Mouse (Mus musculus) gastrocnemius, adult 18-20 months (tissue): Measurements from ENCODE around the gene Muc1. TPM values are rescaled to one million over a fixed set of nuclear protein-coding genes. Genes with fewer than 3 reads are reported as not detected.
"Not testable (repeated sequence)": the region's sequence is repeated elsewhere in the genome, so short reads cannot be mapped to it uniquely, and the experiment has no call there.

ENCODE experiments used
- DNase-seq: peaks from one replicate; pipeline ENCODE4 v3.0.0; 2021; ENCODE audit warnings: low spot score
- total RNA-seq, 2 experiments: library from RNA; stranded (reverse); gene quantifications; 2 replicates each; pipeline ENCODE4 v1.2.3; 2021

The Muc1 gene
- total RNA-seq, 2 experiments from 2014 or later = 0.18 to 0.40 TPM

GRCm38 (mm10) chr3:89209731-89210130 lies 19.1 kb upstream of the Muc1 start:
- DNase-seq = no peak

DNA sequence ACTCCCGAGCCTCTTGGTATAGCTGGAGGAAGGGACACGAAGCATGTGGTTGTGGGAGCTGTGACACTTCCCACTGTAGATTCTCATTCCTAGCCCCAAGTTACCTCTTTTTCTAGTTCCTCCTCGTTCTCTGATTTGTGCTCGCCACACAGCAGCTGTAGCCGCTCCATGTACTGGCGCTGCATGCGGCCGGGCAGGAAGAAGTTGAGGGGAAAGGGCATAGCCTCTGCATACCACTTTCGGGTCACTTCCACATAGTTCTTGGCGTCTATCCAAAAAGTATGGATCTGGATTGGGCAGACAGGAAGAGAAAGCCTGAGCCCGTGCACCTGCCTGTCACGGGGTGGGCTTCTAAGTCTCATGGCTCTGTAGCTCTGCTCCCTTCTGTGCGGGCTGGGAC lies 18.7 kb upstream of the Muc1 start:
- DNase-seq = no peak

DNA sequence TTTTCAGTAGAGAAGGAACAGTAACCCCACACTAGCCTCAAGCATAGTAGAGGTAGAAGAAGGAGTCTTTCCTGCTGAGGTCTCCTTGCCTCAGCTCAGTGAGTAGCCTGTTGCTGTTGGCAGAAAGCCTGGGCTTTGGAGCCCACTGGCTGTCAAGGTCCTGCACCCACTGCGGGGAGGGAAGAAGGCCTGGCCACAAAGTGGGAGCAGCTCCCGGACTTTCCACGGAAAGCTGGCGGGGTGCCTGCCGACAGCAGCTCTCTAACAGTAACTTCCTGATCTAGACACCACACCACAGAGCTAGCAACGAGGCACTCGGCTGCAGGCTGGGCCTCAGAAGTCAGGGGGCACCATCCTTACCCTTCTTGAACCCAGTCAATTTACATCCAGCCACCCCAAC lies 18.1 kb upstream of the Muc1 start:
- no peak for DNase-seq

GRCm38 (mm10) chr3:89213803-89214530 lies 14.9 kb upstream of the Muc1 start:
- peak; percentile 95 for DNase-seq

DNA sequence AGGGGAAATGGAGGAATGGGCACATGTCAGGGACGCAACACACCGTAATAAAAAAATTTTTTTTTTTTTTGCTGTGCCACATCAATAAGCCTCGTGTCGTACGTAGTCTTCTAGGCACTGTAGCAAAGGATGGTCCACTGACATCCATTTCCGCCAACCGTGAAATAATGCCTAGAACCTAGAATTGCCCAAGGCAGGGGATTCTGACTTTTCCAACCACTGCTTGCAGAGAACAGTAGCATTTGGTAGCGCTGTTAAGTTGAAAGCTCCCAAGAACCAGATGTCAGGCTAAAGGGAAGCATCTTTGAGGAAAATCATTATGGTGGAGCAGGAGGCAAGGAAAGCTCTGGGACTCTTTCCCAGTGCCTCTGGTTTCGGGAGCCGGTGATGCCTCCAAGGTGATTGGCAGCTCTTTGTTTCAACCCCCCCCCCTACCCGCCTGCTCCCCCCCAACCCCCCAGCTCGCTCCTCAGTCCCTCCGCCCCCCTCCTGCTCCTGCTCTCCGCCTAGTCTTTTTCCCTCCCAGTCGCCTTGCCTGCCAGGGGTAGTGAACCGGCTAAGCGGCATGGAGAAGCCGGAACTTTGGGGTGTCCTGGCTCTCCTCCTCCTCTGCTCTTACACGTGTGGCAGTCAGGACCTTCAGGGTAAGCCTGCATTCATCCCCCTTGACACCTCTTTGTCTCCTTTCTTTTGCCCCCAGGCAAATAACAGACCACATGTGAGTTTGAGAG lies 14.0 kb upstream of the Muc1 start, which contains the start of gene Thbs3:
Gene Thbs3 (plus strand): TSS at position 500 of the 731 bp plus-strand sequence.
- DNase-seq = no peak

DNA sequence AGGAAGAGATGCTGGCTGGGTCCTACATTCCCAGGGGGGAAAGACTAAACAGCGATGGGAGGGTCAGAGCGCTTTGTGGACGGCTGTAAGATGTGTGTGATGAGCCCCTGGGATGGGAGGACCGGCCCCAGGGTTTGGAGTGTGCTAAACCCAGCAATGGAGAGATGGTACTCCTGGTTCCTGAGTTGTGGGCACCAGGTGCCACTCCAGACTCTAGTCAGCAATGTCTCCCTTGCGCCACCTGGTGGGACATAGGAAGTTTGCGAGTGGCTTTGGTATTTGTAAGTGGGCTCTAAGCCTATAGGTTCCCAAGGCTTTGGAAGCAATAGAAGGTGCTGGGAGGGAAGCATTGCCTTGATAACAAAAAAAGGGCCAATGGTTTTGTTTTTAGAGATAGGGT lies 13.0 kb upstream of the Muc1 start:
- peak; percentile 84 for DNase-seq

DNA sequence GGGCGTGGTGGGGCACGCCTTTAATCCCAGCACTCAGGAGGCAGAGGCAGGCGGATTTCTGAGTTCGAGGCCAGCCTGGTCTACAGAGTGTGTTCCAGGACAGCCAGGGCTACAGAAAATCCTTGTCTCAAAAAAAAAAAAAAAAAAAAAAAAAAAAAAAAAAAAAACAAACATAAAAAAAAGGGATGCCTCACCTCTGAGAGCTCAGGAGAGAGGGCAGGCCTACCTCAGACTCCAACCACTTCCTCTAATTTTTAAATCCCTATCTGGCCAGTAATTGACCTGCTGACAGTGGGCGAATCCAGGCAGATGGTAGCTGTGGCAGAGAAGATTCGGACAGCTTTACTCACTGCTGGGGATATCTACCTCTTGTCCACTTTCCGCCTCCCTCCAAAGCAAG lies 12.4 kb upstream of the Muc1 start:
- not testable (repeated sequence) for DNase-seq

GRCm38 (mm10) chr3:89218271-89218670 lies 10.6 kb upstream of the Muc1 start:
- DNase-seq = no peak

DNA sequence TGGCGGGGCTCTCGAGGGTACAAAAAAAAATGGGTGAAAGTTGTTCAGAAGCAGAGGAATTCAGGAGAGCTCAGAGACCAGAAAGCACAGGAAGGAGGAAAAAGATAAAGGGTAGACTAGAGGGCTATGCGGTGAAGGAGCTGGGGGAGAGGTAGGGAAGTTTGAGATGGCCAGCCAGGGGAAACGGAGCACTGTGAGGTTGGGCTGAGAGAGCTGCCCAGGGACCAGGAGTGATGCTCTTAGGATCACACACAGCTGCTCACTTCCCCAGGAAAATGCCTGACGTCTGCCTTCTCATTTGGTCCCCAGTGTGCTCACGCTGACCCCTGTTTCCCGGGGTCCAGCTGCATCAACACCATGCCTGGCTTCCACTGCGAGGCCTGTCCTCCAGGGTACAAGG lies 9.3 kb upstream of the Muc1 start:
- DNase-seq = no peak

DNA sequence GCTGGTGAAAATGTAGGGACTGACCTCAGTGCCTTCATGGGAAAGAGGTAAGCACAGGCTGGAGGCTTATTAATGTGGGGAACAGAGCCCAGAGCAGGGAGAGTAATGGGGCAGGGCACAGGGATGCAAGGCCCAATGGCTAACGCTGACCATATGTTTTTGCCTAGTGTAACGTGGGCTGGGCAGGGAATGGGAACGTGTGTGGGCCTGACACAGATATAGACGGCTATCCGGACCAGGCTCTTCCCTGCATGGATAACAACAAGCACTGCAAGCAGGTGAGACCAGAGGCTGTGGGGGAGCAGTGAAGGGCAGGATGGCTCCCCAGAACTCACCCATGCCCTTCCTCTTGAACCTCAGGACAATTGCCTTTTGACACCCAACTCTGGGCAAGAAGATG lies 7.7 kb upstream of the Muc1 start:
- no peak for DNase-seq

DNA sequence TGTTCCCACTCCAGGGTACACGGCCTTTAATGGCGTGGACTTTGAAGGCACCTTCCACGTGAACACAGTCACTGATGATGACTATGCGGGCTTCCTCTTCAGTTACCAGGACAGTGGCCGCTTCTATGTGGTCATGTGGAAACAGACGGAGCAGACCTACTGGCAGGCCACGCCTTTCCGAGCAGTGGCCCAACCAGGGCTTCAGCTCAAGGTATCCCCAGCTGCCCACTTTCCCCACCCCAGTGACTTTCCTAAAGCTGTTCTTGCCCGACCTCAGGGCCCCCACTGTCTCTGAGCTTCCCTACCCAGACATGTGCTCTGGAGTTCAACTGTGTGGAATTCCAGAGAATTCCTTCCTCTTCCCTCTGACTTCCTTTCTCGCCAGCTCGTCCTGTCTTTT lies 4.1 kb upstream of the Muc1 start:
- no peak for DNase-seq

DNA sequence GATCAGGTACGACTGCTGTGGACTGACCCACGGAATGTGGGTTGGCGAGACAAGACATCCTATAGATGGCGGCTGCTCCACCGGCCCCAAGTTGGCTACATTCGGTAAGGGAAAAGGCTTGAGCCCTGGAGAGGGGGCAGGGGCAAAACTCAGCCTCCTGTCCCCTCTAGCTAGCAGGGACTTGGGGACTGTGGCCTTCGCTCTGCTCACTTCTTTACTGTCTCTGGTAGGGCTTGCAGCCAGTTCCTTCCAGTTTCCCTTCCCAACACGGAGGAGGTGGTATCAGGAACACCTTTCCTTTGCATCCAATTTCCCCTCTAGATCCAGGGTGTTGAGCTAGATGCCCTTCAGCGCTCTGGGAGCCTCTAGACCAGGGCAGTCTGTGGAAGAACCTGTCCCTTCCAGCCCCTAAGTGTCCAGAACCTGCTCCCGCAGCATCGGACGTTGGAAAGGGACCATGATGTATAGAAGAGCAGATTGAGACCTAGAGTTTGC lies 3.5 kb upstream of the Muc1 start:
- DNase-seq = no peak

- DNase-seq = no peak
Observed at GRCm38 (mm10) chr3:89225918-89226317, 2.9 kb upstream of the Muc1 start.

- no peak for DNase-seq
Observed at GRCm38 (mm10) chr3:89226361-89226760, 2.5 kb upstream of the Muc1 start.

- DNase-seq = no peak
Observed at GRCm38 (mm10) chr3:89226900-89227299, 2.0 kb upstream of the Muc1 start, which contains the start of gene Mtx1. Mtx1 (minus strand) TSS chr3:89227088.

GRCm38 (mm10) chr3:89227307-89228179 lies 1.3 kb upstream of the Muc1 start:
- DNase-seq = peak; percentile 53

- peak; percentile 89 for DNase-seq
Observed at GRCm38 (mm10) chr3:89228180-89228549, 692 bp upstream of the Muc1 start.

- DNase-seq = no peak
Observed at GRCm38 (mm10) chr3:89229276-89229675, 419 bp downstream of the Muc1 start.

GRCm38 (mm10) chr3:89230561-89230960 lies 1.7 kb downstream of the Muc1 start:
- DNase-seq = no peak

DNA sequence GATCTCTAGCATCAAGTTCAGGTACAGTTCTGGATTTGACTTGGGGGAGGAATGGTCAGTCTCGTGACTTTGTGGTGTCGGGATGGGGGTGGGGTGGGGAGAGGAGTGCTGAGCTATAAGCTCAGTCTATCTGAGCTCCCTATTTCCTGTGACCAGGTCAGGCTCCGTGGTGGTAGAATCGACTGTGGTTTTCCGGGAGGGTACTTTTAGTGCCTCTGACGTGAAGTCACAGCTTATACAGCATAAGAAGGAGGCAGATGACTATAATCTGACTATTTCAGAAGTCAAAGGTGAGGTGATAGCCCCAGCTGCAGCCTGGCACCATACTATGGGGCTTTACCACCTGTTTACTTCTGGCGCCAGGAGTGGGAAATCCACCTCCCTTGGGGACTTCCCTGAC lies 2.5 kb downstream of the Muc1 start:
- DNase-seq = no peak

GRCm38 (mm10) chr3:89231772-89232275 lies 3.0 kb downstream of the Muc1 start:
- DNase-seq = no peak

DNA sequence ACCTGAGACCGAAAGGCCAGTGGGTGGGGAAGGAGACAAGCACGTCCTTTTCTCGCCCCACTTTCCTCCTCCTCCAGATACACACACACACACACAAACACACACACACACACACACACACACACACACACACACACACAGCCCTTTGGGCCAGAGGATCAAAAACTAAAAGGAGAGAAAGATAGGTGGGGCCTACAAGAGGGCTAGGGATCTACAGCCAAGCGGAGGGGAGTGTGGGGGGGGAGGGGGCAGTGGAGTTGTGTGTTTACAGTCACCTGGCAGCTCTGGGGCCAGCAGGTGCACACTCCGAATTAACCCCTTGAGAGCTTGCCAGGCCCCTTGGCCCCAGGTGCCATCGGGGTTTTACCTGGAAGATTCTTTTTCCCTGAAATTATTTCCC lies 3.8 kb downstream of the Muc1 start:
- DNase-seq = no peak
